Mouse (Mus musculus) CD4-positive, CD25-positive, alpha-beta regulatory T cell, adult 2 months (primary cell): ENCODE data around the gene Taar8c.
"Not testable (repeated sequence)": the region's sequence is repeated elsewhere in the genome, so short reads cannot be mapped to it uniquely, and the experiment has no call there.

ENCODE experiments used
- DNase-seq: peaks from one replicate; pipeline ENCODE4 v3.0.0-alpha.2; 2012; ENCODE audit warnings: low read depth, low spot score

The Taar8c gene

GRCm38 (mm10) chr10:24074751-24075150, 27.0 kb downstream of the Taar8c start:
- not testable (repeated sequence) for DNase-seq

GRCm38 (mm10) chr10:24058986-24059385, 42.7 kb downstream of the Taar8c start:
- no peak for DNase-seq

- no peak for DNase-seq
Observed at GRCm38 (mm10) chr10:24052039-24052438, 49.7 kb downstream of the Taar8c start.
